Mouse (Mus musculus): ENCODE data around the gene Ezh1. TPM values are rescaled to one million over a fixed set of nuclear protein-coding genes. Genes with fewer than 3 reads are reported as not detected.

Ezh1 gene
- polyA plus RNA-seq, 1 experiment from 2014 or later: 15.6 TPM

DNA sequence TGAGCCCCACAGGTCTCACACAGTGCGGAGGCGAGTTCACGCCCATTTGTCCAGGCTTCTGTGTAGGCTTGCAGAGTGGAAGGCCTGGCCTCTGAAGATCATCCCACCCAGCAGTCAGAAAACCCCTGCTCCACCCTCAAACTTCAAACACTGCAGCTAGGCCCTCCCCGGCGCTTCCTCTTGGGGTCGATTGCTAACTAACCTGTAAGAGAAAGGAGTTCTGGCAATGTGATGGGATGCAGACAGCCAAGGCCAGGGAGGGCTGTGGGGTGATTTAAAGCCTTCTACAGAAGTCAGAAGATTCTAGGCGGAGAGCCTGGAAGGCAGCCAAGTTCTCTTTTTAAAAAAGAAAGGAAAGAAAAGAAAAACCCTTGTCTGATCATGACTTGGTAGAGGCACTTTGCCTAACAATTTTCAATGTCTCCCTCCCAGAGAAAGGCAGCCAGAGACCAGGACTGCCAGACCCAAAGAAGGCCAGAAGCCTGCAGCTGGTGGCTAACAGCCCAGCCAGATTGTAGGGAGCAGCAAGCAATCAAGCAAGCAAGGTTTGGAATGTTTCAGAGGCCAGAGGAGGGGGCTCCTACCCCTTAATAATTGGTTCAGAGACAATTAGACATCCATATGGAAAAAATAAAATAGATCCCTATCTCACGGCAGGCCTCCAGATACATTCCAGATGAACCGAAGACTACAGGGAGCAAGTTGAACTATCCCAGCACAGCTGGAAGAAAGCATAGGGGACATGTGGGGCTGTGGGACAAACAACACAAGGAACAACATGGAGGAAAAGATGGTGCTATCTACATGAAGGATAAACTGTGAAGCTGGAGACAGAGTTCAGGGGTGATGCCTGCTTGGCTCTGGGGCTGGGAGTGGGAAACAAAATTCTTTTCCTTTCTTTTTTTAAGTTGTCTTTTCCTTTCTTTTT, 76.8 kb downstream of the Ezh1 start:
- WGBS: 29% methylated on average over 9 of the region's 9 CpGs
- no peaks in the 10 kb centered on the region for H3K27me3 ChIP-seq
- no peak overlapping the region for H3K4me2 ChIP-seq (replicated peaks)
- peak; percentile 64; the same call in 1 of the 2 replicates for ATAC-seq (ENCODE audit: insufficient number of reproducible peaks, insufficient read depth, low FRiP score, low TSS enrichment)
- H3K9me3 ChIP-seq: no peaks in the 10 kb centered on the region
- peak overlapping the region; percentile 86 for H3K27ac ChIP-seq
- no peaks in the 10 kb centered on the region for H3K36me3 ChIP-seq
- H3K9ac ChIP-seq: no peak overlapping the region
- no peak overlapping the region for H3K4me3 ChIP-seq
- H3K4me1 ChIP-seq: peaks cover 25% of the 10 kb centered on the region

DNA sequence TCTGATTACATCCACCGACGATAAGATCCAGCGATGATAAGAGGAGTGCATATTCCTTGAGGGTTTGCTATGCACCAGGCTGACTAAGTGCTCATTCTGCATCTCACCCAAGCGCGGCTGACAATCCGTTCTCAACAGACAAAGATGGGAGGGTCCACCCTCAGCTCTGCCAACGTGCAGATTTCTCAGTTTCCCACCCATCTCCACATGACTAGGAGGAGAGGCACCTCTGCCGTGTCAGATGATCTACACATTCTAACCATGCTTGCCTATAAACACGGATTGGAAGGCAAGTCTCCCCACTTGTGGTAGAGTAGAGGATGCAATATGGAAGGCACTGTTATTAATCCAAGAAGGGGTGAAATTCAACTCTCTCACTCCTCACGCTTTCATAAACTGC, 77.5 kb downstream of the Ezh1 start:
- no peaks in the 10 kb centered on the region for H3K9me3 ChIP-seq
- no peak overlapping the region for H3K4me2 ChIP-seq (replicated peaks)
- no peaks in the 10 kb centered on the region for H3K36me3 ChIP-seq
- peak overlapping the region; percentile 86 for H3K27ac ChIP-seq
- no peak for ATAC-seq (ENCODE audit: insufficient number of reproducible peaks, insufficient read depth, low FRiP score, low TSS enrichment)
- H3K9ac ChIP-seq: no peak overlapping the region
- peaks cover 28% of the 10 kb centered on the region for H3K4me1 ChIP-seq
- WGBS: 59% methylated on average over 10 of the region's 10 CpGs
- no peak overlapping the region for H3K4me3 ChIP-seq
- H3K27me3 ChIP-seq: no peaks in the 10 kb centered on the region

DNA sequence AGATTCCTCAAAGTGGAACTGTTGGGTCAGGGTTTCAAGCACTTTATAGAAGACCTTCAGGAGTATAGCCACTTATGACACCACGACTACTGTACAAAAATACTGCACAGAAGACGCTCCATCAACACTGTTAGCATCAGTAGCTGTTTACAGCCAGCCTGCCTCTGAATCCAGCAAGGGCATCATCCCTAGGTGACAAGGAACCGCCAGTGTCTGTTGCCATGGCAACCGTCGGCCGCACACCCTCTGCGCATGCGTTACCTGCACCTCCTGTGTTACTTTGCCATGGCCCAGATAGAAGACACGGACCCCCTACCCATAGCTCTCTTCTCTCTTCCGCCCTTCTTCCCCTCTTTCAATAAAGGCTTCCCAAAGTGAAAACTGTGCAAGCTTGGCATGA, 79.9 kb downstream of the Ezh1 start:
- no peaks in the 10 kb centered on the region for H3K36me3 ChIP-seq
- H3K9me3 ChIP-seq: no peaks in the 10 kb centered on the region
- WGBS: 21% methylated on average over 10 of the region's 10 CpGs
- no peak overlapping the region for H3K9ac ChIP-seq
- H3K4me2 ChIP-seq (replicated peaks): no peak overlapping the region
- ATAC-seq (ENCODE audit: insufficient number of reproducible peaks, insufficient read depth, low FRiP score, low TSS enrichment): no peak
- peaks cover 32% of the 10 kb centered on the region for H3K4me1 ChIP-seq
- H3K27ac ChIP-seq: no peak overlapping the region
- H3K4me3 ChIP-seq: no peak overlapping the region
- H3K27me3 ChIP-seq: no peaks in the 10 kb centered on the region

DNA sequence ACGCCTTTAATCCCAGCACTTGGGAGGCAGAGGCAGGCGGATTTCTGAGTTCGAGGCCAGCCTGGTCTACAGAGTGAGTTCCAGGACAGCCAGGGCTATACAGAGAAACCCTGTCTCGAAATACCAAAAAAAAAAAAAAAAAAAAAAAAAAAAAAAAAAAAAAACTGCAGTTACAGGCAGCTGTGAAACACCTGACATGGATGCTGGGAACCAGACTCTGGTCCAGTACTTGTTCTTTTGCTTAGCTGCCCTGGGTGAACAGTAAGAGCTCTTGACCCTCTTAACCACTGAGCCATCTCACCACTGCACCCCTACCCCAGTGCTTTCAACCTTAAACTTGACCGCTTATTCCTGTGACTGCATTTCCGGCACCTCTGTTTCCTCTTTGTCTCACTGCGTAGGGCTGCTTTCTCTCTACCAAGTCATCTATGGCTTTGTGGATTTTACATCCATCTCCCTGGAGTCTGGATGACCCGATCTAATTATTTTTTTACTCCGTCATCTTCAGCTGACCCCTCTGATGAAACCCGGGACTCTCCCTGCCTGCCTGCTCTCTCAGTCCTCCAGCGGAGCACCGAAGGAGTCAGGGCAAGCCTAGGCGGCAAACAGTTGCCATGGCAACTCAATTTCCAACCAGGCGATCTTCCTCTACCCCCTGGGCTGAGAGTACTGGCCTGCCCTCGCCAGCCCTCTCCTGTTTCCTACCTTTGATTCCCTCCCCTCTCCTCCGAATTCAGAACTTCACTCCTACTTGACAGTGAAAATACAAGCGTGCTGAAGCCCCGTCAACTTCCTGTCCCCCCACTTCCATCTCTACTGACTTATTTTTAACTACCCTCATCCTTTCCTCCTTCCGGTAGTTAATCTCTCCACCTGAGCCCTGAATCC, 82.7 kb downstream of the Ezh1 start:
- Histone ChIP-seq H3K4me1 (peaks cover 25% of the 10 kb centered on the region), H3K27me3 (peaks cover 8% of the 10 kb centered on the region), H3K36me3 (no peaks in the 10 kb centered on the region), H3K4me3 (peak overlapping the region; percentile 26), H3K9ac (no peak overlapping the region), H3K4me2 (replicated peaks) (peak overlapping the region; percentile 48), H3K9me3 (no peaks in the 10 kb centered on the region), H3K27ac (no peak overlapping the region)
- 21% methylated on average over 19 of the region's 19 CpGs for WGBS
- no peak for ATAC-seq (ENCODE audit: insufficient number of reproducible peaks, insufficient read depth, low FRiP score, low TSS enrichment)

DNA sequence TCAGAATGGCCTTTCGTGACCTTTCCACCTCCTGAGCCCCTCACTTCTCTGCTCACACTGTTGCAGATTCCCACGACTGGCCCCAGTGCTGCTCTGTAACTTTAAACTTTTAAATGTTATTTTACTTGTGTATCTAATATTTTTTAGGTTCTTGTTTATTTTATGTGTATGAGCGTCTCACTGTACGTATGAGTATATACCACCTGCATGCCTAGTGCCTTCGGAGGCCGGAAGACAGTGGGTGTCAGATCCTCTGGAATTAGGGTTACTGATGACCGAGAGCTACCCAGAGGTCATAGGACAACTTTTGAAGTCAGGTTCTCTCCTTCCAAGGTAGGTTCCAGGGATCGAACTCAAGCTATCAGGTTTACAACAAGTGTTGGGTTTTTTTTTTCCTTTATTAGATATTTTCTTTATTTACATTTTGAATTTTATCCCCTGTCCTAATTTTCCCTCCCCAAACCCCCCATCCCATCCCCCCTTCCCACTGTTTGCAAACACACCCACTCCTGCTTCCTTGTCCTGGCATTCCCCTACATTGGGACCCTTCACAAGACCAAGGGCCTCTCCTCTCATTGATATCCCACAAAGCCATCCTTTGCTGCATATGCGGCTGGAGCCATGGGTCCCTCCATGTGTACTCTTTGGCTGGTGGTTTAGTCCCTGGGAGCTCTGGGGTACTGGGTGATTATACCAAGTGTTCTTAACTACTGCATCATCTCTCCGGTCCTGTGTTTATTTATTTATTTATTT, 83.9 kb downstream of the Ezh1 start:
- H3K36me3 ChIP-seq: no peaks in the 10 kb centered on the region
- H3K4me3 ChIP-seq: no peak overlapping the region
- no peak overlapping the region for H3K4me2 ChIP-seq (replicated peaks)
- H3K9me3 ChIP-seq: no peaks in the 10 kb centered on the region
- ATAC-seq (ENCODE audit: insufficient number of reproducible peaks, insufficient read depth, low FRiP score, low TSS enrichment): no peak
- peaks cover 8% of the 10 kb centered on the region for H3K27me3 ChIP-seq
- no peak overlapping the region for H3K27ac ChIP-seq
- H3K9ac ChIP-seq: no peak overlapping the region
- peaks cover 18% of the 10 kb centered on the region; the same call in 1 of the 2 replicates for H3K4me1 ChIP-seq
- 87% methylated on average over 10 of the region's 10 CpGs for WGBS

Other genes with a start within 250 kb of the Ezh1 start
- gene Atp6v0a1, start 217.0 kb downstream of the Ezh1 start, polyA plus RNA-seq (2016; fragmentation: Nextera tagmentation; extraction: Ambion mirVana): 32.8 and 33.7 TPM in 2 replicates
- 9.4 and 9.5 TPM in 2 replicates for gene Naglu, start 156.5 kb downstream of the Ezh1 start, polyA plus RNA-seq (2016; fragmentation: Nextera tagmentation; extraction: Ambion mirVana)
- 0.15 TPM in 1 of 2 replicates, not detected in the other for gene Hsd17b1, start 148.1 kb downstream of the Ezh1 start, polyA plus RNA-seq (2016; fragmentation: Nextera tagmentation; extraction: Ambion mirVana)
- gene Coasy, start 143.9 kb downstream of the Ezh1 start, polyA plus RNA-seq (2016; fragmentation: Nextera tagmentation; extraction: Ambion mirVana): 43.4 and 45.6 TPM in 2 replicates
- 37.8 and 42.8 TPM in 2 replicates for gene Mlx, start 139.2 kb downstream of the Ezh1 start, polyA plus RNA-seq (2016; fragmentation: Nextera tagmentation; extraction: Ambion mirVana)
- 45.7 and 46.0 TPM in 2 replicates for gene Psmc3ip, start 131.0 kb downstream of the Ezh1 start, polyA plus RNA-seq (2016; fragmentation: Nextera tagmentation; extraction: Ambion mirVana)
- 17.0 and 18.6 TPM in 2 replicates for gene Retreg3, start 106.6 kb downstream of the Ezh1 start, polyA plus RNA-seq (2016; fragmentation: Nextera tagmentation; extraction: Ambion mirVana)
- gene Tubg1, start 106.5 kb downstream of the Ezh1 start, polyA plus RNA-seq (2016; fragmentation: Nextera tagmentation; extraction: Ambion mirVana): 81.7 and 83.6 TPM in 2 replicates
- gene Tubg2, start 70.6 kb downstream of the Ezh1 start, polyA plus RNA-seq (2016; fragmentation: Nextera tagmentation; extraction: Ambion mirVana): 9.4 and 10.8 TPM in 2 replicates
- 0.50 and 0.60 TPM in 2 replicates for gene Cntnap1, start 55.9 kb downstream of the Ezh1 start, polyA plus RNA-seq (2016; fragmentation: Nextera tagmentation; extraction: Ambion mirVana)
- 10.3 and 11.9 TPM in 2 replicates for gene Plekhh3, start 55.1 kb downstream of the Ezh1 start, polyA plus RNA-seq (2016; fragmentation: Nextera tagmentation; extraction: Ambion mirVana)
- 0.13 and 0.24 TPM in 2 replicates for gene Ccr10, start 51.0 kb downstream of the Ezh1 start, polyA plus RNA-seq (2016; fragmentation: Nextera tagmentation; extraction: Ambion mirVana)
- gene Ramp2, start 19.6 kb upstream of the Ezh1 start, polyA plus RNA-seq (2016; fragmentation: Nextera tagmentation; extraction: Ambion mirVana): 80.2 and 86.9 TPM in 2 replicates
- 93.6 and 99.3 TPM in 2 replicates for gene Vps25, start 27.2 kb upstream of the Ezh1 start, polyA plus RNA-seq (2016; fragmentation: Nextera tagmentation; extraction: Ambion mirVana)
- gene Wnk4, start 34.1 kb upstream of the Ezh1 start, polyA plus RNA-seq (2016; fragmentation: Nextera tagmentation; extraction: Ambion mirVana): 7.7 and 8.0 TPM in 2 replicates
- 1.4 and 2.0 TPM in 2 replicates for gene Cntd1, start 52.5 kb upstream of the Ezh1 start, polyA plus RNA-seq (2016; fragmentation: Nextera tagmentation; extraction: Ambion mirVana)
- 201 and 209 TPM in 2 replicates for gene Coa3, start 52.7 kb upstream of the Ezh1 start, polyA plus RNA-seq (2016; fragmentation: Nextera tagmentation; extraction: Ambion mirVana)
- gene Becn1, start 75.8 kb upstream of the Ezh1 start, polyA plus RNA-seq (2016; fragmentation: Nextera tagmentation; extraction: Ambion mirVana): 131 and 137 TPM in 2 replicates
- 163 and 172 TPM in 2 replicates for gene Psme3, start 89.8 kb upstream of the Ezh1 start, polyA plus RNA-seq (2016; fragmentation: Nextera tagmentation; extraction: Ambion mirVana)
- 1.8 and 2.4 TPM in 2 replicates for gene Aoc2, start 98.6 kb upstream of the Ezh1 start, polyA plus RNA-seq (2016; fragmentation: Nextera tagmentation; extraction: Ambion mirVana)
- 0.04 TPM in 1 of 2 replicates, not detected in the other for gene Aoc3, start 104.1 kb upstream of the Ezh1 start, polyA plus RNA-seq (2016; fragmentation: Nextera tagmentation; extraction: Ambion mirVana)
- not detected in 2 replicates for gene G6pc, start 141.1 kb upstream of the Ezh1 start, polyA plus RNA-seq (2016; fragmentation: Nextera tagmentation; extraction: Ambion mirVana)
- 86.3 and 86.5 TPM in 2 replicates for gene Aarsd1, start 191.2 kb upstream of the Ezh1 start, polyA plus RNA-seq (2016; fragmentation: Nextera tagmentation; extraction: Ambion mirVana)
- gene Gm27029, start 198.3 kb upstream of the Ezh1 start, polyA plus RNA-seq (2016; fragmentation: Nextera tagmentation; extraction: Ambion mirVana): 9.6 and 9.9 TPM in 2 replicates
- 22.5 and 23.0 TPM in 2 replicates for gene Rundc1, start 198.6 kb upstream of the Ezh1 start, polyA plus RNA-seq (2016; fragmentation: Nextera tagmentation; extraction: Ambion mirVana)
- gene Ptges3l, start 198.9 kb upstream of the Ezh1 start, polyA plus RNA-seq (2016; fragmentation: Nextera tagmentation; extraction: Ambion mirVana): 7.4 and 9.1 TPM in 2 replicates
- gene Rpl27, start 215.8 kb upstream of the Ezh1 start, polyA plus RNA-seq (2016; fragmentation: Nextera tagmentation; extraction: Ambion mirVana): 361 and 382 TPM in 2 replicates
- gene Ifi35, start 221.9 kb upstream of the Ezh1 start, polyA plus RNA-seq (2016; fragmentation: Nextera tagmentation; extraction: Ambion mirVana): 5.9 and 6.1 TPM in 2 replicates
- 15.2 and 17.2 TPM in 2 replicates for gene Rnd2, start 238.5 kb upstream of the Ezh1 start, polyA plus RNA-seq (2016; fragmentation: Nextera tagmentation; extraction: Ambion mirVana)
- gene Vat1, start 239.8 kb upstream of the Ezh1 start, polyA plus RNA-seq (2016; fragmentation: Nextera tagmentation; extraction: Ambion mirVana): 32.2 and 35.4 TPM in 2 replicates

Data from embryonic facial prominence, embryonic 12.5 days (tissue).